Mouse (Mus musculus) embryonic facial prominence, embryonic 14.5 days (tissue): ENCODE data around the gene Coro7. TPM values are rescaled to one million over a fixed set of nuclear protein-coding genes. Genes with fewer than 3 reads are reported as not detected.

ENCODE experiments used
- ATAC-seq: fragments of 200-750 bp; cut with Nextera tagmentation; 2 replicates; pipeline ENCODE4 v1.8.0; 2017; ENCODE audit warnings: low read depth, moderate number of reproducible peaks, moderate TSS enrichment
- DNase-seq: peaks from one replicate; pipeline ENCODE4 v3.0.0-alpha.2; 2015; ENCODE audit warnings: low spot score
- H3K27ac ChIP-seq: fragments of 300-500 bp; sonication (generic); replicated peaks from 2 replicates; pipeline ENCODE4 v1.5.1; 2014; ENCODE audit warnings: low read depth, mild to moderate bottlenecking, low read length, moderate library complexity
- H3K27me3 ChIP-seq: fragments of 300-500 bp; sonication (generic); replicated peaks from 2 replicates; pipeline ENCODE4 v1.6.1; 2014; ENCODE audit warnings: low read length; ENCODE audit not compliant: control insufficient read depth, insufficient read depth
- H3K36me3 ChIP-seq: fragments of 300-500 bp; sonication (generic); 2 replicates; pipeline ENCODE4 v1.6.1; 2014; ENCODE audit warnings: low read length, mixed read lengths; ENCODE audit not compliant: control insufficient read depth, insufficient read depth
- H3K4me1 ChIP-seq: fragments of 300-500 bp; sonication (generic); 2 replicates; pipeline ENCODE4 v1.6.1; 2014; ENCODE audit warnings: antibody characterized with exemption, low read length; ENCODE audit not compliant: control insufficient read depth, insufficient read depth
- H3K4me2 ChIP-seq: fragments of 300-500 bp; sonication (generic); 2 replicates; pipeline ENCODE4 v1.6.1; 2014; ENCODE audit warnings: low read depth, mild to moderate bottlenecking, low read length, moderate library complexity, mixed read lengths
- H3K4me3 ChIP-seq: fragments of 300-500 bp; sonication (generic); 2 replicates; pipeline ENCODE4 v1.5.1; 2014; ENCODE audit warnings: low read depth, mild to moderate bottlenecking, low read length
- H3K9ac ChIP-seq: fragments of 300-500 bp; sonication (generic); 2 replicates; pipeline ENCODE4 v1.6.1; 2014; ENCODE audit warnings: low read depth, mild to moderate bottlenecking, low read length, moderate library complexity, mixed read lengths
- H3K9me3 ChIP-seq: fragments of 300-500 bp; sonication (generic); 2 replicates; pipeline ENCODE4 v1.6.1; 2016; ENCODE audit warnings: low read length; ENCODE audit not compliant: control insufficient read depth
- WGBS: fragments of 180-500 bp; shearing (Covaris S2); extraction: QIAGEN DNeasy Blood & Tissue Kit; methylation state at CpG from one replicate; pipeline ENCODE4 v1.1.7; 2014; 5-methylcytosine and 5-hydroxymethylcytosine counted together
- polyA plus RNA-seq: library from polyadenylated mRNA; unstranded; fragments of >200 nt; fragmentation: Nextera tagmentation; extraction: Ambion mirVana; gene quantifications from 2 replicates; pipeline ENCODE4 v1.2.1, GENCODE M21; 2014

Gene Coro7
- polyA plus RNA-seq, result 11.5 and 16.1 TPM in 2 replicates

- Histone ChIP-seq H3K27ac (peak within 1 kb of the TSS; percentile 33; the same call in 1 of the 2 replicates), H3K4me2 (peak within 1 kb of the TSS; percentile 93), H3K36me3 (peaks cover 21% of the 10 kb centered on the region), H3K9me3 (no peaks in the 10 kb centered on the region), H3K4me3 (peak within 1 kb of the TSS; percentile 72), H3K27me3 (no peaks in the 10 kb centered on the region), H3K4me1 (peaks cover 8% of the 10 kb centered on the region; the same call in 1 of the 2 replicates), H3K9ac (peak within 1 kb of the TSS; percentile 72)
- ATAC-seq (peak; percentile 90), DNase-seq (peak; percentile 97)
- 0% methylated on average over 40 of the region's 47 CpGs for WGBS
Measured at GRCm38 (mm10) chr16:4679121-4680018, at the start of gene Coro7. Coro7 (minus strand) TSS chr16:4679777.

- 0 out of 2 replicates have a peak overlapping the region, but pooled peaks have one; percentile 89 for H3K4me2 ChIP-seq
- H3K36me3 ChIP-seq, result no peaks in the 10 kb centered on the region
- H3K4me3 ChIP-seq, result peak overlapping the region; percentile 70; the same call in 1 of the 2 replicates
- H3K27ac ChIP-seq, result no peak overlapping the region
- no peak for DNase-seq
- WGBS, result 29% methylated on average over 1 of the region's 1 CpGs
- H3K9ac ChIP-seq, result no peak overlapping the region
- ATAC-seq, result no peak
- H3K9me3 ChIP-seq, result no peaks in the 10 kb centered on the region
- H3K4me1 ChIP-seq, result peaks cover 3% of the 10 kb centered on the region; the same call in 1 of the 2 replicates
- H3K27me3 ChIP-seq, result no peaks in the 10 kb centered on the region
Measured at GRCm38 (mm10) chr16:4727963-4728362, 48.4 kb upstream of the Coro7 start.

GRCm38 (mm10) chr16:4727526-4727925, 47.9 kb upstream of the Coro7 start:
- Histone ChIP-seq H3K4me1 (peaks cover 3% of the 10 kb centered on the region; the same call in 1 of the 2 replicates), H3K4me3 (peak overlapping the region; percentile 70), H3K9me3 (no peaks in the 10 kb centered on the region), H3K9ac (no peak overlapping the region), H3K27me3 (no peaks in the 10 kb centered on the region), H3K4me2 (peak overlapping the region; percentile 89), H3K27ac (no peak overlapping the region), H3K36me3 (no peaks in the 10 kb centered on the region)
- WGBS, result 88% methylated on average over 1 of the region's 1 CpGs
- DNase-seq (no peak), ATAC-seq (no peak)

- DNase-seq (peak; percentile 47), ATAC-seq (peak; percentile 54)
- H3K27me3 ChIP-seq, result no peaks in the 10 kb centered on the region
- H3K4me1 ChIP-seq, result peaks cover 3% of the 10 kb centered on the region; the same call in 1 of the 2 replicates
- under 1% methylated on average over 21 of the region's 40 CpGs for WGBS
- H3K4me3 ChIP-seq, result peak overlapping the region; percentile 70
- peak overlapping the region; percentile 89 for H3K4me2 ChIP-seq
- H3K9me3 ChIP-seq, result no peaks in the 10 kb centered on the region
- peak overlapping the region; percentile 73 for H3K27ac ChIP-seq
- H3K36me3 ChIP-seq, result no peaks in the 10 kb centered on the region
- peak overlapping the region; percentile 84 for H3K9ac ChIP-seq
Measured at GRCm38 (mm10) chr16:4726528-4727128, 47.1 kb upstream of the Coro7 start.

- Histone ChIP-seq H3K4me3 (peak within 1 kb of the TSS; percentile 70), H3K4me2 (peak within 1 kb of the TSS; percentile 89), H3K9ac (peak within 1 kb of the TSS; percentile 84), H3K9me3 (no peaks in the 10 kb centered on the region), H3K27ac (peak within 1 kb of the TSS; percentile 73), H3K27me3 (no peaks in the 10 kb centered on the region), H3K36me3 (no peaks in the 10 kb centered on the region), H3K4me1 (peaks cover 3% of the 10 kb centered on the region; the same call in 1 of the 2 replicates)
- 8% methylated on average over 21 of the region's 35 CpGs for WGBS
- peak; percentile 96 for ATAC-seq
- peak; percentile 94 for DNase-seq
Measured at GRCm38 (mm10) chr16:4725780-4726527, 46.4 kb upstream of the Coro7 start, which contains the start of gene Hmox2. Hmox2 (plus strand) TSS chr16:4726361.

- 69% methylated on average over 4 of the region's 4 CpGs for WGBS
- H3K4me2 ChIP-seq, result no peak overlapping the region
- no peaks in the 10 kb centered on the region for H3K27me3 ChIP-seq
- H3K36me3 ChIP-seq, result no peaks in the 10 kb centered on the region
- H3K9ac ChIP-seq, result no peak overlapping the region
- peaks cover 3% of the 10 kb centered on the region; the same call in 1 of the 2 replicates for H3K4me1 ChIP-seq
- DNase-seq (no peak), ATAC-seq (no peak)
- H3K27ac ChIP-seq, result no peak overlapping the region
- H3K9me3 ChIP-seq, result no peaks in the 10 kb centered on the region
- H3K4me3 ChIP-seq, result 0 out of 2 replicates have a peak overlapping the region, but pooled peaks have one; percentile 70
Measured at GRCm38 (mm10) chr16:4725266-4725665, 45.7 kb upstream of the Coro7 start.

GRCm38 (mm10) chr16:4722915-4723209, 43.3 kb upstream of the Coro7 start:
- H3K4me1 ChIP-seq, result peaks cover 3% of the 10 kb centered on the region; the same call in 1 of the 2 replicates
- ATAC-seq (no peak), DNase-seq (no peak)
- H3K4me2 ChIP-seq, result no peak overlapping the region
- H3K27me3 ChIP-seq, result no peaks in the 10 kb centered on the region
- H3K9ac ChIP-seq, result no peak overlapping the region
- H3K27ac ChIP-seq, result no peak overlapping the region
- 74% methylated on average over 3 of the region's 3 CpGs for WGBS
- H3K36me3 ChIP-seq, result no peaks in the 10 kb centered on the region
- H3K4me3 ChIP-seq, result no peak overlapping the region
- no peaks in the 10 kb centered on the region for H3K9me3 ChIP-seq
